Mouse (Mus musculus) CH12.LX (cell line): ENCODE measurements around the gene St3gal3. TPM values are rescaled to one million over a fixed set of nuclear protein-coding genes. Genes with fewer than 3 reads are reported as not detected.
A peak's percentile ranks its signal among the peaks of the same experiment; 100 is the strongest.

Experiments
- DNase-seq: peaks from one replicate; pipeline ENCODE4 v3.0.0-alpha.2; 2013; ENCODE audit errors: extremely low read depth
- H3K27ac ChIP-seq: 2 replicates; pipeline ENCODE4 v1.5.1; 2012; ENCODE audit warnings: low read depth, mild to moderate bottlenecking, control low read depth, moderate library complexity; ENCODE audit not compliant: insufficient read depth
- H3K27me3 ChIP-seq: replicated peaks from 2 replicates; pipeline ENCODE3; 2012; ENCODE audit warnings: inconsistent platforms
- H3K36me3 ChIP-seq, 2 experiments: replicated peaks in 1 of 2; 2 replicates each; pipeline versions ENCODE3 to v1.6.1; 2012; ENCODE audit warnings: inconsistent platforms in 1 of 2, low read length in 1 of 2, mild to moderate bottlenecking in 1 of 2, mixed read lengths in 1 of 2, moderate library complexity in 1 of 2; ENCODE audit not compliant: control insufficient read depth in 1 of 2, insufficient read depth in 1 of 2
- H3K4me1 ChIP-seq, 2 experiments: 2 replicates each; pipeline ENCODE4 v1.6.1; 2012; ENCODE audit warnings: inconsistent platforms in 1 of 2, moderate library complexity in 1 of 2; ENCODE audit not compliant: insufficient read depth in 2 of 2, control insufficient read depth in 1 of 2
- H3K4me2 ChIP-seq: 2 replicates; pipeline ENCODE4 v1.6.1; 2012; ENCODE audit warnings: low read depth, mild to moderate bottlenecking, control low read depth; ENCODE audit not compliant: poor library complexity, insufficient read depth, severe bottlenecking
- H3K4me3 ChIP-seq, 3 experiments: fragments of 150-350 bp in 1 of 3; sonication (generic) in 1 of 3; replicated peaks in 1 of 3; 2 replicates each; pipeline versions ENCODE3 to v1.5.1; 2011 to 2012; ENCODE audit warnings: low read depth in 2 of 3, low read length in 2 of 3, mild to moderate bottlenecking in 2 of 3, moderate library complexity in 2 of 3, control low read depth in 1 of 3, improper control_type of control experiment in 1 of 3, inconsistent platforms in 1 of 3, mixed read lengths in 1 of 3; ENCODE audit not compliant: poor library complexity in 1 of 3
- H3K79me2 ChIP-seq: replicated peaks from 2 replicates; pipeline ENCODE4 v1.6.1; 2012; ENCODE audit warnings: mild to moderate bottlenecking, moderate library complexity; ENCODE audit not compliant: control insufficient read depth, poor library complexity, insufficient read depth, severe bottlenecking; ENCODE audit errors: extremely low read depth
- H3K9ac ChIP-seq: 2 replicates; pipeline ENCODE4 v1.6.1; 2012; ENCODE audit warnings: low read depth, mild to moderate bottlenecking, control low read depth, moderate library complexity; ENCODE audit not compliant: insufficient read depth
- H3K9me3 ChIP-seq: replicated peaks from 2 replicates; pipeline ENCODE3; 2012; ENCODE audit warnings: low read length, inconsistent platforms, mixed read lengths
- BHLHE40 ChIP-seq: IDR thresholded peaks from 2 replicates; pipeline ENCODE4 v1.6.1; 2011; ENCODE audit warnings: mild to moderate bottlenecking, low read depth, low read length, improper control_type of control experiment
- CHD1 ChIP-seq: IDR thresholded peaks from 2 replicates; pipeline ENCODE4 v1.6.1; 2012; ENCODE audit warnings: low read depth, low read length, improper control_type of control experiment, inconsistent platforms
- CHD2 ChIP-seq: IDR thresholded peaks from 2 replicates; pipeline ENCODE4 v1.6.1; 2011; ENCODE audit warnings: low read length, improper control_type of control experiment
- CTCF ChIP-seq, 2 experiments: IDR thresholded peaks in 1 of 2; conservative IDR thresholded peaks in 1 of 2; 2 replicates each; pipeline ENCODE4 v1.5.1; 2011 to 2012; ENCODE audit warnings: low read depth in 2 of 2, low read length in 2 of 2, improper control_type of control experiment in 1 of 2, inconsistent platforms in 1 of 2, mild to moderate bottlenecking in 1 of 2, moderate library complexity in 1 of 2
- E2F4 ChIP-seq: IDR thresholded peaks from 2 replicates; pipeline ENCODE4 v1.6.1; 2011; ENCODE audit warnings: low read depth, low read length, improper control_type of control experiment; ENCODE audit not compliant: insufficient replicate concordance
- ELF1 ChIP-seq: IDR thresholded peaks from 2 replicates; pipeline ENCODE4 v1.6.1; 2014; ENCODE audit warnings: low read depth, mild to moderate bottlenecking, inconsistent platforms, low read length, improper control_type of control experiment
- GABPA ChIP-seq: IDR thresholded peaks from 2 replicates; pipeline ENCODE4 v1.6.1; 2012; ENCODE audit warnings: low read depth, low read length, improper control_type of control experiment, inconsistent platforms; ENCODE audit not compliant: insufficient replicate concordance
- HCFC1 ChIP-seq: IDR thresholded peaks from 2 replicates; pipeline ENCODE4 v1.6.1; 2012; ENCODE audit warnings: low read depth, mild to moderate bottlenecking, inconsistent platforms, low read length, improper control_type of control experiment
- IRF4 ChIP-seq: IDR thresholded peaks from 2 replicates; pipeline ENCODE4 v1.6.1; 2014; ENCODE audit warnings: low read depth, mild to moderate bottlenecking, inconsistent platforms, low read length, improper control_type of control experiment
- JUN ChIP-seq: IDR thresholded peaks from 2 replicates; pipeline ENCODE4 v1.6.1; 2011; ENCODE audit warnings: low read depth, mild to moderate bottlenecking, low read length, improper control_type of control experiment, moderate library complexity; ENCODE audit not compliant: insufficient read depth
- JUND ChIP-seq: conservative IDR thresholded peaks from 2 replicates; pipeline ENCODE4 v1.6.1; 2011; ENCODE audit warnings: low read depth, low read length, improper control_type of control experiment
- KAT2A ChIP-seq: IDR thresholded peaks from 2 replicates; pipeline ENCODE4 v1.6.1; 2012; ENCODE audit warnings: low read length, improper control_type of control experiment, inconsistent platforms; ENCODE audit not compliant: insufficient replicate concordance
- MAX ChIP-seq: IDR thresholded peaks from 2 replicates; pipeline ENCODE4 v1.6.1; 2011; ENCODE audit warnings: low read length, improper control_type of control experiment
- MAZ ChIP-seq: IDR thresholded peaks from 2 replicates; pipeline ENCODE4 v1.6.1; 2012; ENCODE audit warnings: low read depth, mild to moderate bottlenecking, inconsistent platforms, low read length, improper control_type of control experiment, moderate library complexity
- MXI1 ChIP-seq: IDR thresholded peaks from 2 replicates; pipeline ENCODE4 v1.6.1; 2011; ENCODE audit warnings: mild to moderate bottlenecking, low read depth, low read length, improper control_type of control experiment
- MYC ChIP-seq: IDR thresholded peaks from 2 replicates; pipeline ENCODE4 v1.6.1; 2011; ENCODE audit warnings: low read depth, mild to moderate bottlenecking, improper control_type of control experiment, low read length
- NELFE ChIP-seq: IDR thresholded peaks from 2 replicates; pipeline ENCODE4 v1.6.1; 2011; ENCODE audit warnings: low read depth, low read length, improper control_type of control experiment
- NRF1 ChIP-seq: IDR thresholded peaks from 2 replicates; pipeline ENCODE4 v1.6.1; 2014; ENCODE audit warnings: low read depth, mild to moderate bottlenecking, inconsistent platforms, low read length, improper control_type of control experiment, moderate library complexity
- POLR2AphosphoS2 ChIP-seq: IDR thresholded peaks from 2 replicates; pipeline ENCODE4 v1.6.1; 2011; ENCODE audit warnings: low read depth, low read length, improper control_type of control experiment
- RAD21 ChIP-seq: IDR thresholded peaks from 2 replicates; pipeline ENCODE4 v1.6.1; 2011; ENCODE audit warnings: low read depth, mild to moderate bottlenecking, low read length, improper control_type of control experiment, moderate library complexity
- RCOR1 ChIP-seq: conservative IDR thresholded peaks from 2 replicates; pipeline ENCODE4 v1.6.1; 2012; ENCODE audit warnings: low read depth, mild to moderate bottlenecking, inconsistent platforms, low read length, improper control_type of control experiment
- SIN3A ChIP-seq: IDR thresholded peaks from 2 replicates; pipeline ENCODE4 v1.6.1; 2012; ENCODE audit warnings: low read length, improper control_type of control experiment, inconsistent platforms
- SMC3 ChIP-seq: IDR thresholded peaks from 2 replicates; pipeline ENCODE4 v1.6.1; 2011; ENCODE audit warnings: low read depth, low read length, improper control_type of control experiment
- TBP ChIP-seq: conservative IDR thresholded peaks from 2 replicates; pipeline ENCODE4 v1.6.1; 2011; ENCODE audit warnings: low read depth, low read length, improper control_type of control experiment
- TCF12 ChIP-seq: IDR thresholded peaks from 2 replicates; pipeline ENCODE4 v1.6.1; 2014; ENCODE audit warnings: low read depth, mild to moderate bottlenecking, inconsistent platforms, low read length, improper control_type of control experiment
- USF1 ChIP-seq: IDR thresholded peaks from 2 replicates; pipeline ENCODE4 v1.6.1; 2014; ENCODE audit warnings: low read depth, mild to moderate bottlenecking, inconsistent platforms, low read length, improper control_type of control experiment
- USF2 ChIP-seq: conservative IDR thresholded peaks from 2 replicates; pipeline ENCODE4 v1.6.1; 2011; ENCODE audit warnings: low read depth, low read length, improper control_type of control experiment
- ZC3H11A ChIP-seq: IDR thresholded peaks from 2 replicates; pipeline ENCODE4 v1.6.1; 2012; ENCODE audit warnings: low read depth, mild to moderate bottlenecking, inconsistent platforms, low read length, improper control_type of control experiment
- ZMIZ1 ChIP-seq: IDR thresholded peaks from 2 replicates; pipeline ENCODE4 v1.6.1; 2012; ENCODE audit warnings: low read depth, mild to moderate bottlenecking, inconsistent platforms, low read length, improper control_type of control experiment
- dilution Hi-C: fragments of 300-500 bp; cut with MboI; formaldehyde crosslinking; loops from 2 replicates; pipeline ENCODE4 v1.14.3; 2020; ENCODE audit warnings: low sequenced_read_pairs; ENCODE audit not compliant: extremely low pct_unique_long_range_greater_than_20kb, extremely low pct_ligation_motif_present
- in situ Hi-C: fragments of 300-500 bp; cut with MboI; formaldehyde crosslinking; loops from 3 replicates; pipeline ENCODE4 v1.14.3; 2019; ENCODE audit warnings: low sequenced_read_pairs, low pct_ligation_motif_present, low pct_unique_long_range_greater_than_20kb, mixed read lengths
- polyA plus RNA-seq: library from polyadenylated mRNA; unstranded; fragments of >175 nt; gene quantifications from 2 replicates; pipeline ENCODE4 v1.2.1, GENCODE M21; 2012; ENCODE audit warnings: low read depth; ENCODE audit not compliant: insufficient read length
- total RNA-seq, 2 experiments: library from RNA; depleted of rRNA; stranded (reverse); fragments of 300-350 nt in 1 of 2; fragments of >200 nt in 1 of 2; gene quantifications; 2 replicates each; pipeline ENCODE4 v1.2.3; 2012 to 2014

St3gal3 gene
- total and polyA plus RNA-seq, 3 experiments: 7.1 to 10.1 (median 8.2) TPM

- dilution Hi-C loops: no loop called here
- in situ Hi-C loops: loop anchor here (5.0 to 25.0 kb wide), 3 partner anchors 158 to 248 kb away; partner anchors contain the start of genes Artn, Ptprf and Slc6a9
- DNase-seq: no peak
Measured at GRCm38 (mm10) chr4:118085025-118085424, 49.7 kb downstream of the St3gal3 start.

DNA sequence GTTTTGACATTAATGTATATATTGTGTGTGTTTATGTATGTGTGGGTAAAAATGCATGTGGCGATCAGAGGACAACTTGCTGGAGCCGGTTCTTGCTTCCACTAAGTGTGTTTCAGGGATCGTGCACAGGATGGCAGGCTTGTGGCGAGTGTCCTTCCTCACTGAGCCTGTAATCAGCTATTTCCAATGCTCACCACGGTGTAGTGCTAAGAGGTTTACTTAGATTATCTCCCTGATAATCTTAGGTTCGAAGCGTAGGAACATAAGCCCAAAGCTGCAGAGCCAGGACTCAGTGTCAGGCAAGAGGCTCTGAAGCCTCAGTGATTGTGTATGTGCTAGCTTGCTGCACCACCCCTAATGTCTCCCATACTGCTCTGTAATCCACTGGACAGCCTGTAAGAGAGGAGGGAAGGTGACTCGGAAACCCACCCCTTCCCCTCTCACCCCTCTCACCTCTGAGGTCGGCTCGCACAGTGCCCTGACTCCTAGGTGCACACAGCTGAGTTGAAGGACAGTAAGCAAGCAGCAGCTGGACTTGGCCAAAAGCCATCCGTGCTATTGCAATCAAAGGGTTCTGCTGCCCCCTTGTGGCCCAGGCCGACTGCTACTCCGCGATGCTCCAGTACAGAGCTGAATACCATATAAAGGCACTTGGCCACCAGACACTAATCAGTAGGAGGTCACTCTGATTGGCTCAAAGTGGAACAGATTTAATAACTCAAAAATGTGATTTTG is 51.3 kb downstream of the St3gal3 start:
- H3K4me3 ChIP-seq: no peak overlapping the region
- H3K79me2 ChIP-seq: no peaks in the 10 kb centered on the region
- TF ChIP-seq MAZ: no peak
- no peak for TF ChIP-seq E2F4
- no peak for TF ChIP-seq MYC
- no peak for TF ChIP-seq MXI1
- TF ChIP-seq ELF1: no peak
- TF ChIP-seq POLR2AphosphoS2: no peak
- TF ChIP-seq ZC3H11A: peak; percentile 78
- TF ChIP-seq MAX: no peak
- TF ChIP-seq TCF12: no peak
- peak; percentile 54; the same call in 1 of the 2 replicates for TF ChIP-seq NELFE
- no peak for TF ChIP-seq BHLHE40
- peak; percentile 90 for TF ChIP-seq SMC3
- TF ChIP-seq JUND: no peak
- TF ChIP-seq USF2: no peak
- peak; percentile 98 for TF ChIP-seq RAD21
- no peak for TF ChIP-seq SIN3A
- no peak for TF ChIP-seq NRF1
- no peak for TF ChIP-seq CHD1
- TF ChIP-seq CTCF (conservative IDR thresholded peaks at IDR 0.05 in 1 of 2, IDR thresholded peaks at IDR 0.05 in 1 of 2; ENCODE audit: low read depth in 2 of 2, low read length in 2 of 2): peak; percentile 73 to 97
- TF ChIP-seq KAT2A: no peak
- no peak for TF ChIP-seq TBP
- no peak for TF ChIP-seq RCOR1
- no peak for TF ChIP-seq USF1
- DNase-seq: peak; percentile 83
- H3K27ac ChIP-seq: no peak overlapping the region
- H3K4me2 ChIP-seq: no peak overlapping the region
- dilution Hi-C loops (no loop called here), in situ Hi-C loops (loop anchor here (10.0 to 25.0 kb wide), 2 partner anchors 211 to 246 kb away; partner anchors contain the start of genes Ptprf and Slc6a9)
- no peaks in the 10 kb centered on the region for H3K9me3 ChIP-seq
- H3K9ac ChIP-seq: no peak overlapping the region
- H3K27me3 ChIP-seq: no peaks in the 10 kb centered on the region
- peaks cover 0 to 11% of the 10 kb centered on the region in 2 experiments for H3K36me3 ChIP-seq
- 0 out of 4 replicates have a peak, but pooled peaks cover 0 to 2% of the 10 kb centered on the region in 2 experiments for H3K4me1 ChIP-seq

More at GRCm38 (mm10) chr4:118085025-118085424, 49.7 kb downstream of the St3gal3 start:
- no peak overlapping the region for H3K4me3 ChIP-seq
- H3K9ac ChIP-seq: no peak overlapping the region
- H3K4me2 ChIP-seq: no peak overlapping the region
- peaks cover 0 to 11% of the 10 kb centered on the region in 2 experiments for H3K36me3 ChIP-seq
- H3K27ac ChIP-seq: no peak overlapping the region
- no peaks in the 10 kb centered on the region for H3K27me3 ChIP-seq
- H3K79me2 ChIP-seq: no peaks in the 10 kb centered on the region
- TF ChIP-seq MAZ (no peak), JUN (no peak), CHD2 (no peak), IRF4 (no peak), BHLHE40 (no peak), MXI1 (no peak), ELF1 (no peak), ZMIZ1 (no peak), GABPA (no peak), HCFC1 (no peak), TBP (no peak), TCF12 (no peak), CTCF (conservative IDR thresholded peaks at IDR 0.05 in 1 of 2, IDR thresholded peaks at IDR 0.05 in 1 of 2; ENCODE audit: low read depth in 2 of 2, low read length in 2 of 2) (no peak)
- 0 out of 4 replicates have a peak, but pooled peaks cover 0 to 2% of the 10 kb centered on the region in 2 experiments for H3K4me1 ChIP-seq
- no peaks in the 10 kb centered on the region for H3K9me3 ChIP-seq
